Mouse (Mus musculus): ENCODE measurements around the gene Tspan33.

Tspan33 gene

DNA sequence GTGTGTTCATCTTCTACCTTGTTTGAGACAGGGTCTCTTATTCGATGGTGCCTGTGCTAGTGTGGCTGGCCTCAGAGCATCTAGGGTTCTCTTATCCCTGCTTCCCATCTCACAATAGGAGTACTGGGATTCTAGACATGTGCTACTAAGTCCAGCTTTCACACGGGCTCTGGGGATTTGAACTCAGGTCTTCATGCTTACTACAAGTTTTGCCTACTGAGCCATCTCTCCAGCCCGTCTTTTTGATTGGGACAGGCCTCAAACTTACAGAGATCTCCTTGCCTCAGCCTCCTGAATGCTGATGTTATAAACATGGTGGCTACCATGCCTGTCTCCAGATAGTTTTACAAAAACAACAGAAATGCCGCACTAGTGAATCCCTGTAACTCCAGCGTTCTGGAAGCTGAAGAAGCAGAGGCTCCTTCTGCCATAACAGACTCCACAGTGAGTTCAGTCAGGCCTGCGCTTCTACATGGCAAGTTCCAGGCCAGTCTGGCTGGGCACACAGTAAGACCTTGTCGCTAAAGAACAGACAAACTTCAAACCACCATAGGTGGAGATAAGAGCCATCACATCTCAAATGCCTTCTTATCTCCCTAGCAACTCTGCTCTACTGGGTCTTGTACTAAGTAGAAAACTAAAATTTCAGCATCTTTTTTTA, 5.2 kb downstream of the Tspan33 start:
- DNase-seq, result no peak

DNA sequence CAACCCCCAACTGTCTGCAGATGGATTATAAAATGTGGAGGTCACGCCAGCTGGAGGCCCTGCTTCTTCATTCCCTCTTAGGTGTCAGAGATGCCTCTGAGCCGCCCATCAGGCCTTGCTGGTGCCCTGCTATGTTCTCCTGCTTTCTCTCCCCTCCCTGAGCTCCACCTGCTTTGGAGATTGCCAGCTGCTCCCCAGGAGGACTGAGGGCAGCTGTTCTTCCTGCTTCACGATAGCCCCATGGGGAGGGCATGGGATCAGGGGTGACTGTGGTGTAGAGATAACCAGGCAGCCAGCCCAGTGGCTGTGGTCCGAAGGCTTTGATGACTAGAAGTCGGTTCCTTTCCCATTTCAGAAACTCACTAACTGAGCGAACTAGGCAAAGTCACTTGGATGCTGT, 7.0 kb downstream of the Tspan33 start:
- DNase-seq, result no peak

DNA sequence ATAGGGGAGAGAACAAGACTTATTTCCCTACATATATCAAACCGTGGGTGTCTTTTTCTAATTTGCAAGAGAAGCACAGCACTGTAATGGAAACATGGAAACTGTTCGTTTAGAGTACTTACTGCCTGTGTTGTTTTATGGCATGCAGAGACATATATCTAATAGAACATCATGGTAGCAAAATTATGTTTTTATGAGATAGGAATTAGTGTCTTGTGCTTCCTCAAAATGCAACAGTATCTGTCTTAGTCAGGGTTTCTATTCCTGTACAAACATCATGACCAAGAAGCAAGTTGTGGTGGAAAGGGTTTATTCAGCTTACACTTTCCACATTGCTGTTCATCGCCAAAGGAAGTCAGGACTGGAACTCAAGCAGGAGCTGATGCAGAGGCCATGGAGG, 8.1 kb downstream of the Tspan33 start:
- no peak for DNase-seq

DNA sequence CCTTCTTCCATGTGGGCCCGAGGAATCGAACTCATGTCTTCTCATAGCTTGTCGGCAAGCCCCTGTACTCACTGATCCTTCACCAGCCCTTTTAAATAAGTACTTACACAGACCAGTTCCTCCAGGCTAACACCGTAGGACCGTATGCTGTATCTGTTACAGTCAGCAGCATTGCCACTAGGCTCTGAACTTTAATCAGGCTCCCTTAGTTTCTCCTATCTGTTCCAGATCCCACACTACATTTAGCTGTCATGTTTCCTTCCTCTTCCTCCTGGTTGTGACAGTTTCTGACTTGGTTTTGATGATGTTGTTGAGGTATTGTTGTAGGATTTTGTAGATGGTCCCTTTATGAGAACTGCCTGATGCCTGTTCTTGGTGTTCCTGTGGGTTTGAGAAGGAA, 10.1 kb downstream of the Tspan33 start:
- DNase-seq, result no peak

DNA sequence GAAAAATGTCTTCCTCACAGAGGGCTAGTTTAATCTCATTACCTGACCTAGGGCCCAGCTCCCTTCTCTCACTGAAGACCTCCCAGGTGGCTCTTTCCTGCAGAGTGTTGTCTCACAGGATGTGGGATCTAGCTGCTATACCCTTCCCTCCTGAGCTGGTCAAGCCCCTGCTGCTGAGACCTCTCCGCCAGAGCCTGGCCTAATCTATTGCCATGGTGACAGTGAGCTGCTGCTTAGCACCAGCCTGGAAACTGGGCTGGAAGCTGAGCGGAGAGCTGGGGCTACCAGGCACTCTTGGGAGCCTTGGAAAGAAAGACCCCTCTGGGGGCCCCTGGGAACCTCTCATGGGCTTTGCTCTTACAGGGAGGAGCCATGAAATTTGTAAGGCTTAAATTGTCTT, 13.9 kb downstream of the Tspan33 start:
- no peak for DNase-seq

DNA sequence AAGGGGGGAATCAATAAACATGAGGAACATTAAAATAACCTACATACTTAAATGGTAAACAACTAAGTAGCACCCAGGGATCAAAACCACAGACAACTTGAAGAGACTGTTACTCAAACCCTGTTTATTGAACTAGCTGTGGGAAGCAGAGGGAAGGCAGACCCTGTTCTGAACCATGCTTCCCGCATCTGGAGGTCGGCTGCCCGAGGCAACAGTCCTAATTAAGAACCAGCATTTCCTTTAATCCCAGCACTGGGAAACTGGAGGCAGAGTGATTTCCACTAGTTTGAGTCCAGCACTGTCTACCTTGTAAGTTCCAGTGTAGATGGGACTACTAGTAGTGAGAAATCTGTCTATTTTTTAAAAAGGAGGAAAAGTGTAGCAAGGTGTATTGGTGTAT, 17.3 kb downstream of the Tspan33 start:
- no peak for DNase-seq

DNA sequence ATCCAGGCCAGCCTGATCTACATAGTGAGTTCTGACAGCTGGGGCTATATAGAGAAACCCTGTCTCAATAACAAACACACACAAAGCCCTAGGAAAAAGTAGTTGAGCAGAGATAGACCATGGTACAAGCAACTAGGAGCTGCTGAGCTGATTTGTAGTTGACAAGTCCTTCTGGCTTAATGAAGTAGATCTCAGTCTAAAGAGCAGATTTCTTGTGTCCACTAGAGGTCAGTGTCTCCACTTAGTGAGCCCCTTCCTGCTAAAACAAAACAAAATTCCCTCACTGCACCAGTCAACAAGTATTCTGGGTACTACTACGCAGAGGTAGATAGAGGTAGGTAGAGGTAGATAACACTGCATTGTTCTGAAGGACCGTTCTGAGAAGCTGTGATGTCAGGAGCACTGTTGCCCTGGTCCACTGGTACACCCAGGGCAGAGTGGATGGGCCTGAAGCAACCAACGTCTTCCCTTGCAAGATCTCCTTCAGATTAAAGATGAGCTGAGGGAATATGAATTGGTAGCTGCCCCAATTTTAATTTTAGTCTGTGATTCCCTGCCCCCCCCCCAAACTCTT, 18.1 kb downstream of the Tspan33 start:
- DNase-seq, result peak in 1 of 2 experiments; percentile 49

DNA sequence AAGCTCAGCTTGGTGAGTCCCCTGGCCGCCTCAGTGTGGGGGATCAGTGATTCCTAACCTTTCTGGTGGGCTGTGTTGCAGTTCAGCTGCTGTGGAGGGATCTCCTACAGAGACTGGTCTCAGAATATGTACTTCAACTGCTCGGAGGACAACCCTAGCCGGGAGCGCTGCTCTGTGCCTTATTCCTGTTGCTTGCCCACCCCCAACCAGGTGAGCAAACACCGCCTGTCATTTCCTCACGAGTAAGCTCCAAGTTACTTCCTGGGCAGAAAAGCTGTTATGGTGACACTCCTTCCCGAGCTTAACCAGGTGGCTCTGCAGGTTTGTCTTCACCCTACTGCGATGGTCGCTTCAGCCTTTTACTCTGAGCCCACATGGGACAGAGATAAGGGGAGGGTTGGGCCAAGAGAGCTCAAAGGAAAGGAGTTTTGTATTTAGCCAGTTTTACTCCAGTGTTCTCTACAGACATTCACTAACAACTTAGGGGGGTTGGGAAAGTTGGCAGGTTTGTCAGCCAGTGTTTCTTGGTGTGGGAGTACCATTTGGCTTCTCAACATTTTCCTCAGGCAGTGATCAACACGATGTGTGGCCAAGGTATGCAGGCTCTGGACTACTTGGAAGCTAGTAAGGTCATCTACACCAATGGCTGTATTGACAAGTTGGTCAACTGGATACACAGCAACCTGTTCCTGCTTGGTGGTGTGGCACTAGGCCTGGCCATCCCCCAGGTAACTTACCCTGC, 22.8 kb downstream of the Tspan33 start:
- no peak for DNase-seq

DNA sequence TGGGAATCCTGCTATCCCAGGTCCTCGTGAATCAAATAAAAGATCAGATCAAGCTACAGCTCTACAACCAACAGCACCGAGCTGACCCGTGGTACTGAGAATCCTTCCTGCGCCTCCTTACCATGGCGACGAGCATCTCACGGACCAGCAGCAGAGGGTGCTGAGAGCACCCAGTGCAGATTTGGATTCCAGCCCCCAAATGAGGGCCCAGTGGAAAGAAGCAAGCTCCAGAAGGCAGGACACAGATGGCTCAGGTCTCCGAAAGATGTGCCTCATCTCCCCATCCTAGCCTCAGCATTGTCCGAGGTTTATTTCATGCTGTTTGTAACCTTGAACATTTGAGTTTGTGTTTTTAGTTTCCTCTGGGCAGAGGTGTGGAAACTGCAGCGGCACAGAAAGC, 23.5 kb downstream of the Tspan33 start:
- DNase-seq, result no peak

DNA sequence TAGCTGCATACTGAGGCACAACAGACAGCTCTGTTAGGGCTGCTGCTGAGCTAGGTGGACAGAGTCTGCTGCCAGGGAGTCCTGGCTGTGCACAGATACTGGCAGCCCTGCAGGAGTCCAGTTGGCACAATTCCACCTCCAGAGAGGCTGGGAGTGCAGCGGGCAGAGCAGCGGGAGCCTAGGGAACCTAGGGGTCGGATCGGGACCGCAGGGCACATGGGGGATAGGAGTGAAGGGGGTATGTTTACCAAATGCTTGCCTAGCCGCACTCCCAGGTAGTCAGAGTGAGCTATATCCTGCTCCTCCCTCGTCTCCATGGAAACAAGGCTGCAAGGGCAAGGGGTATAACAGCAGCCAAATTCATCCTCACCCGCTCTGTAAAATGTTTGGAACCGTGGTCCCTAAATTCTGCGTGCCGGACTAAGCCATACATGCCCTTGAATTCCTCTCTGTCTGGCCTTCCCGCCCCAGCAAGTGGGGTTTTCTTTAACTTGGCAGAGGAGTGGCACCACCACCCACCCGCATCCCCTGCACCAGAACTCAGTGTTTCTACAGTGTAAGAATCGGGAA, 24.0 kb downstream of the Tspan33 start:
- no peak for DNase-seq

DNA sequence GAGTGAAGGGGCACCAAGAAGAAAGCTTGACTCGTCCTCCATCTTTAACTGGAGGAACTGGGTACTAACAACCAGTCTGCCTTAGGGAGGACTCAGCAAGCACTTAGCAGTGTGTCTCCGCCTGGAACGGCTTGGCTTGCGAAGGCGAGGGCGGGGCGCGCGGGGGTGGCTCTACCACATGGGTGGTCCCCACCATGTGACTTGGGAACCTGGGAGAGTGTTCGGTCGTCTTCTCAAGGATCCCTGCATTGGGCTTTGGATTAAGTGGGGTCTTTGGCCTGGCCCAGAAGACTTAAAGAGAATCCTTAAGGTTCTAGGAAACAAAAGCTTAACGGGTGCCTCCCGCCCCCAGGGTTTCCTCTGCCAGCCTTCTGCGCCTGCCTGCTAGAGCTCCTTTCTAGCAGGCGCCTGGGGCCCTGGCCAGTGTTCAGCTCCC, 24.9 kb downstream of the Tspan33 start:
- DNase-seq, result no peak

DNA sequence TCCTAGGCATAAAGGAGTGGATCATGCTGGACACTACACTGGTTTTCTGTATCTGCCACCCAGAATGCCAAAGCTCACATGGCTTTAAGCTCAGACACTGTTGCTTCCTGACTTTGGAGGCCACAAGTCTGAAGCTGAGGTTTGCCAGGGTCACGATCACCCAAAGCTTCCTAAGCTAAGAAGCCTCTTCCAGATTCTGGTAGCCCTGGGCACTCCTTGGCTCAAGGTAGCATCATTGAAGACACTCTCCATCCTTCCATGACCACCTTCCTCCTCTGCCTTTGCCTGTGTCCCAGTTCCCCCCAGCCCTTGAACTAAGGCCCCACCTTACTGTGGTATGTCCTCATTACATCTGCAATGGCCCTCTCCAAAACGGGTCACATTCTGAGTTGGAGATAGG, 27.9 kb downstream of the Tspan33 start:
- no peak for DNase-seq

DNA sequence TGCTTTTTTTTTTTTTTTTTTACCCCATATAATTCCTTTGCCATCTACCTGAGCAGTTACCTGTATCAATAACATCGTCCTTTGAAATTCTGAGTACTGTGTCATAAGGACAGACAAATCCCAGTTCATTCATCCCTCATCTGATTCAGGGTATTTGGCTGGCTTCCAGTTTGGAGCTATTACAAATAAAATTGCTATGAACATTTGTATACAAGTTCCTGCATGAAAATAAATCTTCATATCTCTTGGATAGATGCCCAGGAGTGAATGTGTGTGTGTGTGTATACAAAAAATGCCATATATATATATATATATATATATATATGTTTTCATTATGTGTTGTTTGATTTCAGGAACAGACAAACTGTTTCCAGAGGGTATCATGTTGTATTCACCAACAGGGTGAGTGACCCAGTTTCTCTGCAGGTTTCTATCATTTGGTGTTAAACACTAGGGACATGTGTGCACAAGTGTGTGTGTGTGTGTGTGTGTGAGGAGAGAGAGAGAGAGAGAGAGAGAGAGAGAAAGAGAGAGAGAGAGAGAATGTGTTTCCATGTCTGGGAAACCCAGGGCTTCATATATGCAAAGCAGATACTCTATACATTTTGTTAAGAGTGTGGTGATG, 32.7 kb downstream of the Tspan33 start:
- no peak for DNase-seq

DNA sequence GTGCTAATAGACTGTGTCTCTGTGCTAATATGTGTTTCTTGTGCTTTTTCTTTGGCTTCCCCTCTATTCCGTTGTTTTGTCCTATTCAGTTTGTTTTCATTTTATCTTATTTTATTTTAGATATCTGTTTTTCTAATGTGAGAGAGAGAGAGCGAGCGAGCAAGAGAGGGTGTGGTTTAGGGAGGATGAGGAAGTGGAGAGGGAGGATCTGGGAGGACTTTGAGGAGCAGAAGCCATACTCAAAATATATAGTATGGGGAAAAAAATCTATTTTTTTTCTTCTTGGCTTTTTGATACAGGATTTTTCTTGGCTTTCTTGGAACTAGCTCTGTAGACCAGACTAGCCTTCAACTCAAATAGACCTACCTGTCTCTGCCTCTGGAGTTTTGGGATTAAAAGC, 34.0 kb downstream of the Tspan33 start:
- DNase-seq, result no peak

DNA sequence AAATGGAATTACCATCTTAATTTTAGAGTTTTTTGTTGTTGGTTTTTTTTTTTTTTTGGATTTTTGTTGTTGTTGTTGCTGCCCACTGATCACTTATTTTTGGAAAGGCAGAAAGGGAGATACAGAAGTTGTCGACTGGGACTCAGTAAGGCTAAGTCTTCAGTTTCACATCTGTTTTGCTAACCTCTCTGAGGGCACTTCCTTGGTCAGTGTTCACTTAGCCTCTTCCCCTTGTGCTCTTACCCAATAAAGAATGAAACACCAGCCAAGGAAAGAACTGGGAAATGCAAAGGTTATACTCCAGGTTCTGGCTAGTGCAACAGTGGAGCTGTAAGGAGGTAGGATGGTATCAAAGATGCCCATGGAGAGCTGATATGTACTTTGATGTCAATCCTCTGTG, 35.5 kb downstream of the Tspan33 start:
- no peak for DNase-seq

DNA sequence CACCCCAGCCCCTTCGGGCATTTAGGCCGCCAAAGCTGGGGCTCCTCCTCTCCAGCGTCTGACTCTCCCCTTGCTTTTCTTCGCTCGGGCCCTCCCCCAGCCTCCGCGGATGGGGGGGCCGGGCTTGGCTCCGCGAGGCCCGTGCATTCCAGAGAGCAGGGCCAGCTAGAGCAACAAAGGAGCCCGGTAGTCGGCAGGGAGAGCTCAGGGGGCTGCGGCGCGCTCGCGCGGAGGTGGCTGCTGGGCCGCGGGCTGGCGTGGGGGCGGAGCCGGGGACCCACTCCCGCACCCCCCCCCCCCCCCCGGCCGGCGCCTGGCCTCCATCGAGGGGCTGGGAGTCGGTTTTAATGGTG, 41.3 kb downstream of the Tspan33 start, which contains the start of gene Smo:
Gene Smo, plus strand, starts transcription at position 168 of the 353 bp plus-strand sequence.
- peak; percentile 68 to 72 for DNase-seq

DNA sequence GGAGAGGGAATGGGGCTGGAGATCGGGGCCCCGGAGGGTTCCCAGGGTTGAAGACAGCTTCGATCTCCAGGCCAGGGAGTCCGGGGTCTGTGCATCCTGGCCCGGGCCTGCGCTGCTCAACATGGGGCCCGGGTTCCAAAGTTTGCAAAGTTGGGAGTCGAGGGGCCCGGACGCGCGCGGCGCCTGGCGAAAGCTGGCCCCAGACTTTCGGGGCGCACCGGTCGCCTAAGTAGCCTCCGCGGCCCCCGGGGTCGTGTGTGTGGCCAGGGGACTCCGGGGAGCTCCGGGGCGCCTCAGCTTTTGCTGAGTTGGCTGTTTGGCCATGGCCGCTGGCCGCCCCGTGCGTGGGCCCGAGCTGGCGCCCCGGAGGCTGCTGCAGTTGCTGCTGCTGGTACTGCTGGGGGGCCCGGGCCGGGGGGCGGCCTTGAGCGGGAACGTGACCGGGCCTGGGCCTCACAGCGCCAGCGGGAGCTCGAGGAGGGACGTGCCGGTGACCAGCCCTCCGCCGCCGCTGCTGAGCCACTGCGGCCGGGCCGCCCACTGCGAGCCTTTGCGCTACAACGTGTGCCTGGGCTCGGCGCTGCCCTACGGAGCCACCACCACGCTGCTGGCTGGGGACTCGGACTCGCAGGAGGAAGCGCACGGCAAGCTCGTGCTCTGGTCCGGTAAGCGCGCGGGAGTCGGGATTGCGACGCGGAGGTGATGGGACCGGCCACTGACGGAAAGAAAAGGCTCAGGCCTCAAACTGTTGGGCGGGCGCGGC, 41.8 kb downstream of the Tspan33 start:
- DNase-seq, result peak; percentile 42 to 55

DNA sequence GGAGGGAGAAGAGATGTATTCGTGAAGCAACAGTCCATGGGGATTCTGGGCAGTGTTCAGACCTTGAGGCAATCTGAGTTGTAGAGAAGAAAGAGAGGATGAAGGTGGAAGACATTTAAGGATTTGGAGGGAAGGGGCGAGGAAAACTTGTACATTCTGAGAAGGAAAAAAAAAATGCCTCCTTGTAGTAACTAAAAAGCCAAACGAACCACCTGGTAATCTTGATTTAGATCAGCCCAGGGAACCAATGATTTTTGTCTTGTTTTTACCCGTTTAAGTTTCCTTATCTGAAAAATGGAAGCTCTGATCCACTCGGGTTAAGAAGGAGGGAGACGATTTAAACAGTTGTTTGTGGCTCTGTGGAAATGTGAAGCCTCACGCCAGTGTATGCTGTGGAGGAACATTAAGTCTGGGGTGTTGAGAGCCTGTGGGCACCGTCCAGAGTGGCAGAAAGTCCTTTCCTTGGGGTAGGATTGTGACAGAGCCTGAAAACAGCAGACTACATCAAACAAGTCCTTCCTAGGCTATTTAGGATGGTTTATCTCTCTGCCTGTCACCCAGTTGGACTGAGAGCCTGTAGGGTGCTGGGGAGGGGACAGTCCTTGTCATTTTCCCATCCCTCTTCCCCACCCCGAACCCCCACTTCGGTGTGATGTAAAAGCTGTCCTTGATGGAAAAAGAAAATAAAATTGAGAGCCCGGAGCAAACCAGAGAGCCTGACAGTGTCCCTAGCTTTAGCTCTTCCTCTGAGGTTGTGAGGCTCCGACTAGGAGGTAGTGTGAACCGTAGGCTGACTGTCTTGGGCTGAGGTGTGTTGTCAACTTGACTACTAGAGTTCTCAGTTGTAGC, 42.8 kb downstream of the Tspan33 start:
- DNase-seq, result no peak

DNA sequence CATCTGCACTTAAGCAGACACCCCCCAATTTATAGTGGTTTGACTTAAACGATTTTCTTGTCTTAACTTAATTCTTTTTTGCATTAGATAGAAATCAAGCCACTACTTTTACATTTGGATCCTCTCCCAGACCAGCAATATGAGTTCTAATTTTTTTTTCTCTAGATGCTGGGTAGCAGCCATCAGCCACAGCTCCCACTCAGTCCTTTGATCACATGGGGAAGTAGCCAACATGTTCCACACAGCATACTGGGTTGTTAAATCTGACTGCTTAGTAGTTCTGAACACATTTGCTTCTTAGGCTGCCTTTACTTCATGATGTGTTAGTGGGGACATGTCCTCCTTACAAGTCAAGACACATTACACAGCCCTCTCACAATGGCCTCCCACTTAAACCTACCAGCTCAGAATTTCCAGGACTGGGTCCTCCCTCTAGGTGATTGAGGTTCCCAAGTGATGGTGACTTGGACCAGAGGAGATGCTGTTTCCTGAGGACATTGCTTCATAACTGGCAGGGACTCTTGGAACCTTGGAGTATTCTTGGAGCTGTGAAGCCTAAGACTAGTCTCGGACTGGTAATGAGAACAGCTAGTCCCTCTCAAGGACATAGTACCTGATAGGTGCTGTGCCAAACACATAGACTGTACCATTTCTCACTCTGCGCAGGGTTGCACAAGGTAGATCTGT, 57.6 kb downstream of the Tspan33 start:
- DNase-seq, result no peak

DNA sequence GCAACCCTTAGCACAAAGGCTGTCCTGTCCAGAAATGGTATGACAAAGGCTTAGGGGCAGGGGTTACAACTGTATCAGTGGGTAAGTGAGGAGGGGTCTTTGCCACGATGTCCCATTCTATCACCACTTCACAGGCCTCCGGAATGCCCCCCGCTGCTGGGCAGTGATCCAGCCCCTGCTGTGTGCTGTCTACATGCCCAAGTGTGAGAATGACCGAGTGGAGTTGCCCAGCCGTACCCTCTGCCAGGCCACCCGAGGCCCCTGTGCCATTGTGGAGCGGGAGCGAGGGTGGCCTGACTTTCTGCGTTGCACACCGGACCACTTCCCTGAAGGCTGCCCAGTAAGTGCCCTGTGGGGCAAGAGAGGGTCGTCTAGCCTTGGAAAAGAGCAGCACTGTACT, 59.3 kb downstream of the Tspan33 start:
- DNase-seq, result no peak

DNA sequence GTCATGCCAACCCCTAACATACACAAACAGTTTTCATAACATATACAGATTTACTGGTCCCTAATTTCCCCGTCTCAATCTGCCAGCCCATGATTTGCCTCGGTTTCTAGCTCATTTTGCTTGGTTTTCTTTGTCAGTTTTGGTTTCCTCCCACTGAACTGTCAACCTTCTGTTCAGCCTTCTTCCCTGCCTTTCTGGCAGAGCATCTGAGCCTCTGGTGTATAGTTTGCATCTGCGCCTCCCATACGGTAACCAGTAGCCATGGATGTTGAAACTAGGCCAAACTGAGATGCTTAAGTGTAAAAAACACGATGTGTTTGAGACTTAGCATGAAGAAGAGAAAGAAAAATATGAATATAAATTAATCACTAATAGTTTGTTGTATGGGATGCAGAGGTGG, 62.0 kb downstream of the Tspan33 start:
- DNase-seq, result no peak

Measured in kidney, adult 8-10 months (tissue).